Mouse (Mus musculus) heart, embryonic 11.5 days (tissue): ENCODE results near the gene Cx3cr1. TPM values are rescaled to one million over a fixed set of nuclear protein-coding genes. Genes with fewer than 3 reads are reported as not detected.

Experiments
- ATAC-seq: fragments of 200-750 bp; cut with Nextera tagmentation; replicated peaks from 2 replicates; pipeline ENCODE4 v1.8.0; 2017; ENCODE audit warnings: moderate library complexity; ENCODE audit not compliant: insufficient number of reproducible peaks, low FRiP score, low TSS enrichment
- H3K27ac ChIP-seq: fragments of 300-500 bp; sonication (generic); 2 replicates; pipeline ENCODE4 v1.5.1; 2014; ENCODE audit warnings: mild to moderate bottlenecking, low read depth, low read length
- H3K27me3 ChIP-seq: fragments of 300-500 bp; sonication (generic); 2 replicates; pipeline ENCODE4 v1.6.1; 2014; ENCODE audit warnings: mild to moderate bottlenecking, low read length, mixed read lengths; ENCODE audit not compliant: control insufficient read depth, insufficient read depth
- H3K36me3 ChIP-seq: fragments of 300-500 bp; sonication (generic); 2 replicates; pipeline ENCODE4 v1.6.1; 2014; ENCODE audit warnings: mild to moderate bottlenecking, low read length, moderate library complexity, mixed read lengths; ENCODE audit not compliant: control insufficient read depth, insufficient read depth
- H3K4me1 ChIP-seq: fragments of 300-500 bp; sonication (generic); 2 replicates; pipeline ENCODE4 v1.6.1; 2014; ENCODE audit warnings: low read length; ENCODE audit not compliant: control insufficient read depth, insufficient read depth
- H3K4me2 ChIP-seq: fragments of 300-500 bp; sonication (generic); 2 replicates; pipeline ENCODE4 v1.6.1; 2014; ENCODE audit warnings: mild to moderate bottlenecking, moderate library complexity
- H3K4me3 ChIP-seq: fragments of 300-500 bp; sonication (generic); 2 replicates; pipeline ENCODE4 v1.5.1; 2014; ENCODE audit warnings: low read depth, low read length
- H3K9ac ChIP-seq: fragments of 300-500 bp; sonication (generic); 2 replicates; pipeline ENCODE4 v1.6.1; 2014; ENCODE audit warnings: mild to moderate bottlenecking, low read depth, low read length, moderate library complexity
- H3K9me3 ChIP-seq: fragments of 300-500 bp; sonication (generic); replicated peaks from 2 replicates; pipeline ENCODE4 v1.6.1; 2016; ENCODE audit warnings: low read length; ENCODE audit not compliant: control insufficient read depth
- WGBS: fragments of 180-500 bp; shearing (Covaris S2); extraction: QIAGEN DNeasy Blood & Tissue Kit; methylation state at CpG from one replicate; pipeline ENCODE4 v1.1.7; 2014; ENCODE audit not compliant: insufficient replicate concordance; 5-methylcytosine and 5-hydroxymethylcytosine counted together
- polyA plus RNA-seq: library from polyadenylated mRNA; unstranded; fragments of >200 nt; fragmentation: Nextera tagmentation; extraction: Ambion mirVana; gene quantifications from 2 replicates; pipeline ENCODE4 v1.2.1, GENCODE M21; 2014

Gene Cx3cr1
- polyA plus RNA-seq, 1 experiment from 2014 or later = 3.1 TPM

- 0 out of 2 replicates have a peak, but pooled peaks cover 4% of the 10 kb centered on the region for H3K9me3 ChIP-seq
- H3K4me3 ChIP-seq = no peak within 1 kb of the TSS
- ATAC-seq = no peak
- no peaks in the 10 kb centered on the region for H3K27me3 ChIP-seq
- no peak within 1 kb of the TSS for H3K9ac ChIP-seq
- H3K4me1 ChIP-seq = no peaks in the 10 kb centered on the region
- H3K4me2 ChIP-seq = no peak within 1 kb of the TSS
- WGBS = 74% methylated on average over 5 of the region's 5 CpGs
- H3K27ac ChIP-seq = no peak within 1 kb of the TSS
- no peaks in the 10 kb centered on the region for H3K36me3 ChIP-seq
Measured at GRCm38 (mm10) chr9:120091696-120092238, 22.1 kb upstream of the Cx3cr1 start, which contains the start of gene Ccr8. Ccr8 (plus strand) TSS chr9:120092114.

- Histone ChIP-seq H3K9me3 (0 out of 2 replicates have a peak, but pooled peaks cover 4% of the 10 kb centered on the region), H3K27me3 (no peaks in the 10 kb centered on the region), H3K36me3 (no peaks in the 10 kb centered on the region), H3K4me2 (no peak overlapping the region), H3K4me1 (no peaks in the 10 kb centered on the region), H3K4me3 (no peak overlapping the region), H3K27ac (no peak overlapping the region), H3K9ac (no peak overlapping the region)
- ATAC-seq = no peak
- WGBS = 74% methylated on average over 10 of the region's 10 CpGs
Measured at GRCm38 (mm10) chr9:120091086-120091485, 21.4 kb upstream of the Cx3cr1 start.

GRCm38 (mm10) chr9:120089125-120089524 is 19.4 kb upstream of the Cx3cr1 start:
- no peak overlapping the region for H3K27ac ChIP-seq

GRCm38 (mm10) chr9:120084406-120084805 is 14.7 kb upstream of the Cx3cr1 start:
- H3K9ac ChIP-seq = no peak overlapping the region

More at GRCm38 (mm10) chr9:120089125-120089524, 19.4 kb upstream of the Cx3cr1 start:
- H3K4me2 ChIP-seq = no peak overlapping the region
- no peaks in the 10 kb centered on the region for H3K27me3 ChIP-seq
- 78% methylated on average over 7 of the region's 7 CpGs for WGBS
- H3K36me3 ChIP-seq = no peaks in the 10 kb centered on the region
- ATAC-seq = no peak
- H3K9me3 ChIP-seq = 0 out of 2 replicates have a peak, but pooled peaks cover 4% of the 10 kb centered on the region
- H3K4me1 ChIP-seq = no peaks in the 10 kb centered on the region
- H3K4me3 ChIP-seq = no peak overlapping the region
- no peak overlapping the region for H3K9ac ChIP-seq

GRCm38 (mm10) chr9:120083158-120083894 is 13.6 kb upstream of the Cx3cr1 start:
- Histone ChIP-seq H3K27me3 (no peaks in the 10 kb centered on the region), H3K4me3 (no peak overlapping the region), H3K27ac (no peak overlapping the region), H3K36me3 (no peaks in the 10 kb centered on the region), H3K4me1 (no peaks in the 10 kb centered on the region), H3K9ac (no peak overlapping the region), H3K9me3 (no peaks in the 10 kb centered on the region), H3K4me2 (no peak overlapping the region)
- WGBS = 77% methylated on average over 18 of the region's 18 CpGs
- ATAC-seq = no peak

More at GRCm38 (mm10) chr9:120084406-120084805, 14.7 kb upstream of the Cx3cr1 start:
- ATAC-seq = no peak
- H3K36me3 ChIP-seq = no peaks in the 10 kb centered on the region
- WGBS = 72% methylated on average over 9 of the region's 9 CpGs
- H3K27ac ChIP-seq = no peak overlapping the region
- H3K4me3 ChIP-seq = no peak overlapping the region
- H3K4me1 ChIP-seq = no peaks in the 10 kb centered on the region
- no peak overlapping the region for H3K4me2 ChIP-seq
- H3K27me3 ChIP-seq = no peaks in the 10 kb centered on the region
- 0 out of 2 replicates have a peak, but pooled peaks cover 3% of the 10 kb centered on the region for H3K9me3 ChIP-seq

- ATAC-seq = no peak
- no peak overlapping the region for H3K9ac ChIP-seq
- no peaks in the 10 kb centered on the region for H3K9me3 ChIP-seq
- no peaks in the 10 kb centered on the region for H3K4me1 ChIP-seq
- no peaks in the 10 kb centered on the region for H3K36me3 ChIP-seq
- WGBS = 79% methylated on average over 4 of the region's 4 CpGs
- no peaks in the 10 kb centered on the region for H3K27me3 ChIP-seq
- no peak overlapping the region for H3K27ac ChIP-seq
- no peak overlapping the region for H3K4me2 ChIP-seq
- H3K4me3 ChIP-seq = no peak overlapping the region
Measured at GRCm38 (mm10) chr9:120082691-120083090, 13.0 kb upstream of the Cx3cr1 start.

GRCm38 (mm10) chr9:120081967-120082366 is 12.3 kb upstream of the Cx3cr1 start:
- Histone ChIP-seq H3K27me3 (no peaks in the 10 kb centered on the region), H3K4me3 (no peak overlapping the region), H3K36me3 (no peaks in the 10 kb centered on the region), H3K4me1 (no peaks in the 10 kb centered on the region), H3K9me3 (no peaks in the 10 kb centered on the region), H3K4me2 (no peak overlapping the region), H3K9ac (no peak overlapping the region), H3K27ac (no peak overlapping the region)
- no peak for ATAC-seq
- WGBS = 77% methylated on average over 5 of the region's 5 CpGs

GRCm38 (mm10) chr9:120081247-120081646 is 11.6 kb upstream of the Cx3cr1 start:
- Histone ChIP-seq H3K36me3 (no peaks in the 10 kb centered on the region), H3K4me3 (no peak overlapping the region), H3K9me3 (no peaks in the 10 kb centered on the region), H3K27me3 (no peaks in the 10 kb centered on the region), H3K4me1 (no peaks in the 10 kb centered on the region), H3K9ac (no peak overlapping the region), H3K27ac (no peak overlapping the region), H3K4me2 (no peak overlapping the region)
- ATAC-seq = no peak
- WGBS = 67% methylated on average over 6 of the region's 6 CpGs
